Mouse (Mus musculus): ENCODE measurements around the gene Camk1d.

GRCm38 (mm10) chr2:5642624-5643023, 71.7 kb downstream of the Camk1d start:
- TF ChIP-seq CTCF (IDR thresholded peaks at IDR 0.05; ENCODE audit: borderline replicate concordance, insufficient read depth, low read depth, low read length) (no peak), POLR2A (IDR thresholded peaks at IDR 0.05; ENCODE audit: borderline replicate concordance, insufficient read depth, low read length) (no peak)
